Mouse (Mus musculus): Measurements from ENCODE around the gene Cog5. TPM values are rescaled to one million over a fixed set of nuclear protein-coding genes. Genes with fewer than 3 reads are reported as not detected.
A peak's percentile ranks its signal among the peaks of the same experiment; 100 is the strongest.

Cog5 gene
- polyA plus RNA-seq, 1 experiment from 2014 or later = 27.2 TPM

GRCm38 (mm10) chr12:31984206-31984605 is 329.5 kb downstream of the Cog5 start:
- peak; percentile 27; the same call in 1 of the 2 replicates for ATAC-seq (replicated peaks)
- 27% methylated on average over 2 of the region's 2 CpGs for WGBS
- Histone ChIP-seq H3K9me3 (no peaks in the 10 kb centered on the region), H3K4me1 (peaks cover 30% of the 10 kb centered on the region), H3K27ac (replicated peaks) (peak overlapping the region; percentile 83), H3K4me3 (no peak overlapping the region), H3K36me3 (no peaks in the 10 kb centered on the region), H3K4me2 (replicated peaks) (no peak overlapping the region), H3K27me3 (no peaks in the 10 kb centered on the region), H3K9ac (replicated peaks) (no peak overlapping the region)

- peaks cover 30% of the 10 kb centered on the region for H3K4me1 ChIP-seq
- H3K27me3 ChIP-seq = no peaks in the 10 kb centered on the region
These were observed 330.0 kb downstream of the Cog5 start for GRCm38 (mm10) chr12:31984664-31985063.

GRCm38 (mm10) chr12:31985738-31986137 is 331.1 kb downstream of the Cog5 start:
- no peak overlapping the region for H3K27ac ChIP-seq (replicated peaks)
- no peak for ATAC-seq (replicated peaks)
- H3K27me3 ChIP-seq = no peaks in the 10 kb centered on the region
- WGBS = 71% methylated on average over 6 of the region's 6 CpGs
- no peak overlapping the region for H3K4me3 ChIP-seq
- H3K4me1 ChIP-seq = peaks cover 30% of the 10 kb centered on the region
- H3K9me3 ChIP-seq = no peaks in the 10 kb centered on the region
- H3K4me2 ChIP-seq (replicated peaks) = no peak overlapping the region
- no peaks in the 10 kb centered on the region for H3K36me3 ChIP-seq
- no peak overlapping the region for H3K9ac ChIP-seq (replicated peaks)

More at GRCm38 (mm10) chr12:31984664-31985063, 330.0 kb downstream of the Cog5 start:
- no peak for ATAC-seq (replicated peaks)
- Histone ChIP-seq H3K9ac (replicated peaks) (no peak overlapping the region), H3K27ac (replicated peaks) (peak overlapping the region; percentile 83), H3K4me3 (no peak overlapping the region), H3K9me3 (no peaks in the 10 kb centered on the region), H3K4me2 (replicated peaks) (no peak overlapping the region), H3K36me3 (no peaks in the 10 kb centered on the region)
- 67% methylated on average over 12 of the region's 12 CpGs for WGBS

GRCm38 (mm10) chr12:31986463-31986862 is 331.8 kb downstream of the Cog5 start:
- Histone ChIP-seq H3K9me3 (no peaks in the 10 kb centered on the region), H3K4me1 (peaks cover 30% of the 10 kb centered on the region), H3K27ac (replicated peaks) (no peak overlapping the region), H3K27me3 (no peaks in the 10 kb centered on the region), H3K4me2 (replicated peaks) (no peak overlapping the region), H3K4me3 (no peak overlapping the region), H3K9ac (replicated peaks) (no peak overlapping the region), H3K36me3 (no peaks in the 10 kb centered on the region)
- ATAC-seq (replicated peaks) = no peak
- 97% methylated on average over 2 of the region's 2 CpGs for WGBS

Other genes with a start within 250 kb of the Cog5 start
- gene Cbll1, start 155.3 kb upstream of the Cog5 start, polyA plus RNA-seq (2015; fragmentation: Nextera tagmentation; extraction: Ambion mirVana) = 12.9 and 14.3 TPM in 2 replicates
- gene Slc26a4, start 94.9 kb upstream of the Cog5 start, polyA plus RNA-seq (2015; fragmentation: Nextera tagmentation; extraction: Ambion mirVana) = 0.08 TPM in 1 of 2 replicates, not detected in the other
- 27.3 and 27.6 TPM in 2 replicates for gene Bcap29, start 20.2 kb upstream of the Cog5 start, polyA plus RNA-seq (2015; fragmentation: Nextera tagmentation; extraction: Ambion mirVana)
- gene Dus4l, start within 50 bp of the Cog5 start, polyA plus RNA-seq (2015; fragmentation: Nextera tagmentation; extraction: Ambion mirVana) = 7.3 and 10.8 TPM in 2 replicates
- 10.7 TPM in 2 replicates for gene Gpr22, start 59.1 kb downstream of the Cog5 start, polyA plus RNA-seq (2015; fragmentation: Nextera tagmentation; extraction: Ambion mirVana)

Measured in forebrain, embryonic 15.5 days (tissue).